Mouse (Mus musculus) kidney, postnatal 4 days (tissue): ENCODE results near the gene Txn2.

Experiments
- DNase-seq, 2 experiments: peaks; one replicate each; pipeline ENCODE4 v3.0.0; 2021; ENCODE audit warnings: mixed read lengths in 2 of 2

The Txn2 gene

DNA sequence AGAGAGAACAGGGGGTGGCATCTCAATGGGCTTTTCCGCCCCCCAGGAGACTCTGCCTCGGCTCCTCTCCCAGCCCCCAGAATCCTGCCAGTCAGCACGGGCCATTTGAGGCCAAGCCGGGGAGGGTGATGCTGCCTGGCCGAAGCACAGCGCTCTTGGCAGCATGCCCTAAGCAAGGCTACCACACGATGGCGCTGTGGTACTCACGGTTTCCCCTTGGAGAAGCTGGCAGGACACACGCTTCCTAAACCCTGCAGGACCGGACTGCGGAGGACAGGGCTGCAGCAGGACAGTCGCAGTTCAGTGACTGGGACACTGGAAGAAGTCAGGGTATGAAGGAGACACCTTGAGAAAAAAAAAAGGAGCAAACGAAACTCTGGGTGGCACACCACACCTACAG lies 5.0 kb upstream of the Txn2 start:
- DNase-seq = peak; percentile 98 to 99

DNA sequence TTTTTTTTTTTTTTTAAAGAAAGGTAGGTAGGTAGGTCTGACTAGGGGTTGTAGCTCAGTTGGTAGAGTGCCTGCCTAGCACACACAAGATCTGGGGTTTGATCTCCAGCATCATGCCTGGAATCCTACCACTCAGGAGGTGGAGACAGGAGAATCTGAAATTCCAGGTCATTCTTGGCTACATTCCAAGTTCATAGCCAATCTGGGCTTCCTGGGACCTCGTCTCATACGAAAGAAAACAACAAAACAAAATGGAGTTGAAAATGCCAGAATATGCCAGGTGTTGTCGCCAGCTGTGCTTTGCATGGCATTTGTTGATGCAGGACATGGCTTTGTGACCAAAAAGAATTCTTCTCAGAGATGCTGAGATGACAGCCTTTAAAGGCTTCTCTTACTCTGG lies 4.4 kb upstream of the Txn2 start:
- DNase-seq = no peak

DNA sequence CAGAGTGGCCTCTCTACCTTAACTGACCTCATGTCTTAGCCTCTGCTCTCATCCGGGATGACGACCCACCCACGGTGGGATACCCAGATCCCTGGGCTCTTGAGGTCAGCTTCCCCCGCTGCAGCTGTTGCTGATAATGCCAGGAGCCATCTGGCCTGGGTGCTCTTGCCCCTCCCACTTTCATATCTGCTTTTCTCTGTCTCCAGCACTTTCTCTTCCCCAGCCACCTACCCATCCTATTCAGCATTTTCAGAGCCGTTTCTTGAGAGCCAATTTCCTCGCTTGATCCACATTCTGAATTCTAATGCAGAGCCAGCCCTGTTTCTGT lies 2.8 kb upstream of the Txn2 start:
- no peak for DNase-seq

DNA sequence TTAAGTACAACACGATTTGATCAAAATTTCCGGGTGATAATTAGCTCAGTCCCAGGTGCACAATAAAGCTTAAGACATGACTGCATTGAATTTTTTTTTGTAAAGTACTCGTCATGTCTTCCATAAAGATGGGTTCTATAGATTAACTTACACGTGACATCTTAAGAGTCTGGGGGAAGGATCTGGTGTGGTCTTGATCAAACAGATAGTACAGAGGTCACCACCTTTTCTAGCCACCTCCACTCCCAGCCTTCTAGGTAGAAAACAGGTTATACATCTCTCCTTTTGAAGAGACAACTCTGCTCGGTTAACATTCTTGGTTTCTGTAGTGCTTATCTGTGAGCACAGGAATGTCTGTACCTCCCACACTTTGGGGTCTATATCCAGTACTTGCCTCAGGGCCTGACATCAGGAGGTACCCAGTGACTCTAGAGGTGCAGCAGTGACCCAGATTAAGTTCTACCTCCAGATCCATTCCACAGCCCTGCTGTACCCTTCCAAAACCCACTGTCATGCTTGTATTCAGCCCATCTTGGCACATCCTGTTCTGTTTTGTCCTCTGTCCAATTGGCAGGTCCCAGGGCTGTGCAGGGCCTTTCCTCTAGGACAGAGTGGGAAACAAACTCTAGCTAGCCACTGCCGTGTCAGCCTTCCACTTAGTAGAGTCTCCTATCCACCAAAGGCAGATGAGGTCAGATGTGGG lies 2.3 kb upstream of the Txn2 start:
- DNase-seq = no peak

DNA sequence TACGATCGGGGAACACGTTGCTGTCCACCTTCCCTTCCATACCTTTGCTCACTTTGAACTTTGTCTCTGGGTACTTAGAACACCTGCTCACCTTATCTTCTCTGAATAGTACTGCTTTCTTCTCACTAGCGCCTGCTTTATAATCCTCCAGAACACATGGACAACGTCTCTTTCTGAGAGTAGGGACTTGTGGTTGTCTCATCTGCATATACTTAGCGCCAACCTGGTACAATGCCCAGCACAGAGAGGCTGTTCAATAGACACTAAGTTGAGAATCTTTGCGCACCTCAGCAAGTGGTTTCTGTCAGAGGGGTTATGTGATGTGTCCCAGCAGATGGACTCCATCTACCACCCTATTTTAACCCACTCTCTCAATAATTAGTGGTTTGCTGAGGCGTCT lies 998 bp upstream of the Txn2 start:
- no peak for DNase-seq

DNA sequence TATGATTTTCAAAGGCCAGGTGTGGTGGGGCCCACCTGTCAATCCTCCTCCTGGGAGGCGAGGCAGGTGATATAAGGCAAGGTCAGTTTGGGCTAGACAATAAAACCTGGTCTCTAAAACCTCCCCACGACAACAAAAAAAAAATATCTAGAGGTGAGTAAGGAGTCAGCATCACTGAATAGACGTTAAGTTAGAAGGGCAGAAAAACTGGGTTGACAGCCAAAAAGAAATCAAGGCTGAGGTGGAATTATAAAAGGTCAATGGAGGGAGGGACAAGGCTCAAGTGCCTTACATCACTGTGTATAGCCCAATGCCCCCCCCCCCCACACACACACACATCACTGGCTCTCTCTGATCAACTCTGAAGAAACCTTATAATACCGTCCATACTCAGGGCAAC lies 715 bp downstream of the Txn2 start:
- DNase-seq = no peak

GRCm38 (mm10) chr15:77926921-77927320 lies 1.9 kb downstream of the Txn2 start:
- no peak for DNase-seq

GRCm38 (mm10) chr15:77925195-77925594 lies 3.6 kb downstream of the Txn2 start:
- no peak for DNase-seq

DNA sequence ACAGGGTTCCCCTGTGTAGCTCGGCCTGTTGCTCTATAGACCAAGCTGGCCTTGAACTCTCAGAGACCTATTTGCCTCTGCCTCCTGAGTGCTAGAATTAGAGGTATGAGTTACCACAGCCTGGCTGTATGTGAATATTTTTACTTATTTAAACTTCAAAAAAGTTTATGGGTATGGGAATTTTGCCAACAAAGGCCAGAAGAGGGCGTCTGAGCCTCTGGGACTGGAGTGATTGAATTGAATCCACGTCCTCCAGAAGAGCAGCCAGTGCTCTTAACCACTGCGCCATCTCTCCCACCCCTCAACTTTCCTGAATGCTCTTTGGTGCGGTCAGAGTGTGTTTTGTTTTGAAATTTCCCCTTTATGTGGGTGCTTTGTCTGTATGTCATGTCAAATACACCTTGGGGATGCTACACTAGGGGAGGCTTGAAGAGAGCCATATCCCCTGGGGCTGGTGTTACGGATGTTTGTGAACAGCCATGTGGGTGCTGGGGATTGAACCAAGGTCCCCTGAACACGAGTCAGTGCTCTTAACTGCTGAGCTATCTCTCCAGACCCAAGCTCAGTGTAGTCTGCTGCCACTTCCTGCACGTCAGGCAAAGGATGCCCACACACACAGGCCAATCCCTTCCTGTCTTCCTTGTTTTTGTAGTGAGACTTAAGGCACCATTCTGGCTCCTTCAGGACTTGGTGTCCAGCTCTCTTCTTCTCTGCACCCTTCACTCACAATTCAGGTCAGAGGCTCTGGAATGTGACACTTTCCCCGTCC lies 5.4 kb downstream of the Txn2 start:
- DNase-seq = no peak

- DNase-seq = no peak
These were observed 6.1 kb downstream of the Txn2 start for GRCm38 (mm10) chr15:77922710-77923109.

- DNase-seq = no peak
These were observed 7.2 kb downstream of the Txn2 start for GRCm38 (mm10) chr15:77921636-77922035.

GRCm38 (mm10) chr15:77920511-77921462 lies 8.0 kb downstream of the Txn2 start:
- DNase-seq = peak; percentile 78 to 81

GRCm38 (mm10) chr15:77919441-77919840 lies 9.4 kb downstream of the Txn2 start:
- DNase-seq = no peak

GRCm38 (mm10) chr15:77916851-77917544 lies 11.8 kb downstream of the Txn2 start:
- DNase-seq = peak; percentile 96

GRCm38 (mm10) chr15:77915287-77915686 lies 13.5 kb downstream of the Txn2 start:
- DNase-seq = peak in 1 of 2 experiments; percentile 1

GRCm38 (mm10) chr15:77914507-77914906 lies 14.3 kb downstream of the Txn2 start:
- peak in 1 of 2 experiments; percentile 1 for DNase-seq

DNA sequence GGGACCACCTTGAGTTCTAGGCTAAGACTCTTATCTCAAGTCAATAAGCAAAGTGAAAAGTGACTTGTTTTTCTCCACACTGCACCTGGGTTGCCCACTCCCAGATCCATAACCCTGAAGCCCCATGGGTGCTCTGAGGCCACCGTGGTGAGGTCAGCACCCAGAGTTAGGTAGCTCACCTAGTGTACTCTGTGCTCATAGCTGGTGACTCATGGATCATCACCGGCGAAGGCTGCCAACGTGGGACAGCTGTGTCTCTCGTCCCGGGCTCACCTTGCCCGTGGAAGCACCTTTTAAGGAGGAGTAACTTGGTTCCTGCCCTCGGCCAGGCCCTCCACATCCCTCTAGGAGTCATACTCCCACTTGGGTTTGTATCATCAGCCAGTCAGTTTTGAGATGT lies 15.8 kb downstream of the Txn2 start:
- no peak for DNase-seq

DNA sequence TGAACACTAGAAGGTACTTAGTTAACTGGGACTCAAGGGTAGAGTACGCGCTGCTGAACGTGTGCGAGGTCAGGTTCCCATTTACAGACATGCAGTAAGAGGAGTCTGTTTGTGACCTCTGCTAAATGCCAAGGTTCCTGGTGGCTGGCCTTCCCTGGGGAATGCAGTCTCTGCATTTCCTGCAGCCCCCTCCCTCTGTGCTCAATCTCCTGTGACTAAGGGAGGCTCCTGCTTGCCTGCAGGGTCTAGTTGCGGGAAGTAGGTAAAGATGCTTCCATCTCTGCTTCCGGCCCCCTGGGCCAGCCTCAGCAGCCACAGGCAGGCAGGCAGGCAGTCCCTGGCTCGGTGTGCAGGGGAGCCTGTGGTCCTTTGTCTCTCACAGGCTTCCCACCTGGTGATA lies 16.2 kb downstream of the Txn2 start:
- peak in 1 of 2 experiments; percentile 56 for DNase-seq

GRCm38 (mm10) chr15:77912048-77912447 lies 16.8 kb downstream of the Txn2 start:
- DNase-seq = peak in 1 of 2 experiments; percentile 43

DNA sequence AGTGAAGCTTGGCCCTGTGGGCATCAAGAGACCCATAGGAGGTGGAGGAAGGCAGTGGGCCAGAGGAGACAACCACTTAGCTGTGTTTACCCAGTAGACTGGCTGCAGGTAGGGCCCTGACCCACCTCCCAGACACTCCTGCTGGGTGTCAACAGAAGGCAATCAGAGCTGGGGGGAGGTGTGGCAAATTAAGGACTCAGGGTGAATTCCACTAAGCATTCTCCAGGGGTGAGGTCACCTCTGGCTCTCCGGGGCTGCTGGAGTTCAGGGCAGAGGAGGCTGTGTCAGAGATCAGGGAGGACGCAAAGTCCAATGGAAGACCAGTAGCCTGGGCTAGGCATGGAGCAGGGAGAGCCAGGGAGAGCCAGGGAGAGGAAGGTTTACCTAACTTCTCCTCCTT lies 17.7 kb downstream of the Txn2 start:
- peak; percentile 50 to 72 for DNase-seq

GRCm38 (mm10) chr15:77907646-77908518 lies 20.9 kb downstream of the Txn2 start:
- no peak for DNase-seq

GRCm38 (mm10) chr15:77906545-77906944 lies 22.3 kb downstream of the Txn2 start:
- peak in 1 of 2 experiments; percentile 66 for DNase-seq
